Mouse (Mus musculus): ENCODE results near the gene Prrx2. TPM values are rescaled to one million over a fixed set of nuclear protein-coding genes. Genes with fewer than 3 reads are reported as not detected.

The Prrx2 gene
- total RNA-seq, 1 experiment from 2014 or later: 1.6 TPM

DNA sequence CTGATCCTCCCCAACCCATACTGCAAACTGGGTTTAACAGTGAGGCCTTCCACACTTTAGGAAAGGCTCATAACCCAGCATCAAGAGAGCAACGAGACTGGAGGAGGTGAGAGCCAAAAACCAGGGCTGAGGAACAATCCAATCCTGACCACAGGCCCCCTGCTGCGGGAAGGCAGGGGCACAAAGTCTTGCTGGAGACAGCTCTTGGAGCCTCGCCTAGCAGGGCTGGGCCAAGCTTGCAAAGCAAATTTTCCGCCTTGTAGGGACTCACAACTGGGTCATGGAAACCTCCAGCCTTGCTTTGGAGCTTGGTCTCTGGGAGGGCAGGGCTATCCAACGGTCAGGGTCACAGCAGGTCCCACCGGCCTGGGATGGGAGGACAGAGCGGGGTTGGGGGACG, 36.1 kb downstream of the Prrx2 start:
- DNase-seq: no peak

DNA sequence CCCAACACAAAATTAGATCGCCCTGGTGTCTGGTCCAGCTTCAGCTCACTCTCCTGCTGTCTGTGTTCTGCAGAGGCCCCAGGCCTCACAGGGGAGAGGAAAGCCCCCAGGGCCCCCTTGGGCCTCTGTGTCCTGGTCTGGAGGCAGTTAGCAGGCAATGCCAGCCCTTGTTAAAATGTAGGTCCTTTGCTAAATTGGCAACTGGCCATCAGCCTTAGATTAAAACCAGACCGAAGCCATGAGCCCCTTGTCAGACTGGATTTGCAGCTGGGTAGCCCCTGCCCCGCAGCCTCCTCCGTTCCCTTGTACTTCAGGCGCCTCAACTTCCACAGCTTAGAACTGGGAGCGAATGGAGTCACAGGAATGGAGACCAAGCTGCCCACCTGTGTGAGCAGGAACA, 37.9 kb downstream of the Prrx2 start:
- no peak for DNase-seq

DNA sequence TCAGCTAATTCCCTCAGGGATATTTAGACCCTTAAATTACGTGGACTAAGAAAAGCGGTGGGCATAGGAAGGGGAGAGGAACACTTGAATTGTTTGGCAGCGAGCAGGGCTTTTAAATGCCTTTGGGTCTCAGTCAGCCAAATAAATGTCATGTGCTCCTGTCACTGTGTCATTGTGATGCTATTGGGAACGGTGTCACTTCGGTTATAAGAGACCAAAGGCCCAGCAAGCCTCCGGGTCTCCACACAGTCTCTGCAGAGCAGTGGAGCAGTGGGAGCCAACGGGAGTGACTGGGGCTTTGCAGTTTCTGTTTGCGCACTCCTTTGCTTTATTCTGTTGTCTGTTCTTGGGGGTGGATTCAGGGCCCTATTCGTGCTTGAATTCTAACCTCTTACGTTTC, 39.7 kb downstream of the Prrx2 start:
- no peak for DNase-seq

DNA sequence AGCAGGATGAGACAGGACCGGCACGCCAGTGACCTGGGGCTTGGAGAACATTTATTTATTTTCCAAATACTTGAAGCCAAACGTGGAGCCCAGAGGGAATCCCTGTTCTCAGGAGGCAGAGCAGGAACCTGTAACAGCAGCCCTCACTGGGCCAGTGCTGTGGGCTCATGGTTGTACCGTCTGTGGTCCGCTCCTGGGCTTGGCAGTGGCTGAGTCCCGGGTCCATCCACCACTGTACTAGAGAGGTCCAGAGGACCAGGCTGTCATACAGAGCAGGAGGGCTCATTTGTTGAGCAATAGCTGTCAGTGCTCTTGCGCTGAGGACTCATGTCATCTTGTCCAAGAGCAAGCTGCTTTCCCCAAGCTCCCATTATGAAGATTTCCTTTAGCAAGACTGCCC, 40.3 kb downstream of the Prrx2 start:
- DNase-seq: no peak

DNA sequence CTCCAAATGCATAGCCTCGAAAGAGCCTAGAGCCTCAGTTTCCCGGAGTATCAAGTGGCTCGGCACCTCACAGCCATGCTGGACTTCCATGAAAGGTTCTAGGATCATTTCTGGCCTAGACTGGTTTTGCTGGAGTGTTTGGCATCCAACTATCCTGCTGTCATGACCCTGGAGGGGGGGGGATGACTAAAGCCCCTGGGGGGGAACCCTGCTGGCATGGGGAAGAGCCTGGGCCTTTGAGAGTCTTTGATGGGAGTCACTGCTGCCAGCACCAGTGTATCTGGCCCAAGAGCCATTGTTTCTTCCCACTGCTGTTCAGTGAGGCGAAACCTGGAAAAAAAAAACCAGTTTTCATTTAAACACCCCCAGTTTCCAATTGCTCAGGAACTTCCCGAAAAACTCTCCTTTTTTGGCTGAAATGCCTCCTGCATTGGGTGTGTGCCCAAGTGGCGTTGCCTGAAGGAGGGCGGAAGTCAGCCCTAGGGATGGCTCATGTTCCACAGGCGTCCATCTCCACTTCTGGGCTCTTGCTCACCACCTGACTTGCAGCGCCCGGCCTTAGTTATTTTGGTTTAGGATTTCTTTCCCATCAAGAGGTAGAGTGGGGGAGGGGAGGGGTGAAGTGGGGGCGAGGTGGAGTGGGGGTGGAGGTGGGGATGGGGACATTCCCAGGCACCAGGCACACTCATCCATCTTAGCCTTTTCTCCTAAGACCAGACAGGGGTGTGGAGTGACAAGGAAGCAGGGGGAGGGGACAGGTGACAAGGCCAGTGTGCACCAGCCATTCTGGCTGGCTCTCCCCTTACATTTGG, 41.1 kb downstream of the Prrx2 start:
- no peak for DNase-seq

DNA sequence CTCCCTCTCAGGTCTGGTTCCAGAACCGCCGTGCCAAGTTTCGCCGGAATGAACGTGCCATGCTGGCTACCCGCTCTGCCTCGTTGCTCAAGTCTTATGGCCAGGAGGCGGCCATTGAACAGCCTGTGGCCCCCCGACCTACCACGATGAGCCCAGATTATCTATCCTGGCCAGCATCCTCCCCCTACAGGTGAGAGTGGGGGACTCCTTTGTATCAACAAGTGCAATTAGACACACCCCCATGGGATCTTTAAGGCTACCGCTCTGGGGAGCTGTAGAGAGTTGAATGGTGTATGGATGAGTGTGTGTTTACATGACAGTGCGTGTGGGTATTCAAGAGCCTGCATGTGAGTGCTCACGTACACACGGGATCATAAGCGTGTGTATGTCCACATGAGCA, 44.7 kb downstream of the Prrx2 start:
- DNase-seq: no peak

DNA sequence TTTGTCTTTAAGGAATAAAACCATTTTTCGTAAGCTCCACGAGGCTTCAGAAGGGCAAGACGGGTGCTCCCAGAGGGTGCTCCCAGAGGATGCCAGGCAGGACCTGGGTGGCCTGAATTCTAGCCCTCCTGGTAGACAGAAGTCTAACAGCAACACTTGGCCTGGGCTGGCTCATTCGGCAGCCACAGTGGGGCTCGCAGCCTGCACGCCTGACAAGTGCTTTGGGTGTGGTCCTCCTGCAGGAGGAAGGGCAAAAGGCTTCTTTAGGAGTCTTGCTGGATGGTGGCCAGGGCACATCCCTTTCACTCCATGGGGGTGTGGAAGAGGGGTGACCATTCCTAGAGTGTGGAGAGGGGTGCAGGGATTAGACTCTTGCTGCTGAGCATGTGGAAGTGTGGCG, 46.4 kb downstream of the Prrx2 start:
- DNase-seq: no peak

DNA sequence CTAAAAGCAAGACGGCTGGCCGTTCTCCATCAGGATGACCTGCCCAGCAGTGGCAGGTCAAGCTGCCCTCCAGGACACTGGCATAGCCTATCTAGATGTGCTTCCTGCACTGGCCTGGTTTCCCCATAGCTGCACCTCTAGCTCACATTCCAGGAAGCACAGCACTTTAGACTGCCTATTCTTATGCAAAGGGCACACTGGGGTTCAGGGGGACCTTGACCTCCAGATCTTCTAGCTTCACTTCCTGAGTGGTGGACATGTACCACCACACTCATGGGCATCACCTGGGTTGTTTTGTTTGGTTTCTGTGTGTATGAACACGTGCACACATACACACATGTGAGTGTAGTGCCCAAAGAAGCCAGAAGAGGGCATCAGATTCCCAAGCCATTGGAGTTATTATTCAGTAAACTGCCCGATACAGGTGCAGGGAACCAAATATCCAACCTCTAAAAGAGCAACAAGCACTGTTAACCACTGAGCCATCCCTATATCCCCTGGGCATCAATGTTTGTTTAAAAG, 50.1 kb downstream of the Prrx2 start:
- no peak for DNase-seq

DNA sequence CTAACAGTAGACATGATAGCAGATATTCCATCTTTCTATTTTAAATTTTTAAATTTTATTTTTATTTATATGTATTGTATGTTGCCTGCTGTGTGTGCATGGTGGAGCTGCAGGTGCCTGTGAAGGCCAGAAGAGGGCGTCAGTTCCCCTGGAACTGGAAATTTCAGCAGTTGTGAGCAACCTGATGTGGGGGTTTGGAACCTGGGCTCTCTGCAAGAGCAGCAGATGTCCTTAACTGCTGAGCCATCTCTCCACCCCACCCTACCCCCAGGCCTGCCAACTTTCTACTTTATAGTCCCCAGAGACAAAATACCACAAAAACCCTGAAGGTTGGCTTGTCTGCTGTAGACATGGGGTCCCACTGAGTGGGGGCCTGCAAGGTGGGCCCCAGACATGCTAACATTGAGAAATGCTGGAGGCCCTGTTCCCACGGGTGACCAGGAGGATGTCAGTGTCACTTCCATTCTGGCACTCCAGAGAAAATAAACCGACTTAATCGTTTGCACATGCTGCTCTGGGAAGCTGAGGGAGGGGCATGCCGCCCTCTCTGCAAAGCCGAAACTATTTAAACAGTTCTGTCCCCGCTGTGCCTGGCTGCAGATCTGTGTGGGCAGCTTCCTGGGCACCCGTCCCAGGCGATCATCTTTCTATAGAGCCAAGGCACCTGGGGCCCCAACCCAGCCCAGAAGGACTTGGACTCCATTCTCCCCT, 50.8 kb downstream of the Prrx2 start:
- DNase-seq: no peak

DNA sequence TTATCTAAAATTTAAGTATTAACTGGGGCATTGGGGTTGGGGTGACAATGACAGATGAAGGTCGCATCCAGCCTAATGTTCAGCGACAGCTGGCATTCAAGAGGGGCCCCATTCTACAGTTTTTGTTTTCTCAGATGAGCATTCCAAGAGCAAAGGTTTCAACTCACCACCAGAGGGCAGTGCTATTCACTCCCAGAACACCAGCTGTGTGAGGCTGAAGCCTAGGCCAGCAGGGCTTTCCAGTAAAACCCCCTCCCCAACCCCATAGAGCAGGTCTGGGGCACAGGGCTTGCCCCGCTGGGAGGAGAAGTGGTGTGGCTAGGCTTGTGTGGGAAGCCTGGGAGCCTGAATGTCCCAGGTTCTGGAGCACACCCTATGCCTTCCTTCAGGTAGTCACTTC, 56.2 kb downstream of the Prrx2 start:
- peak; percentile 68 for DNase-seq

DNA sequence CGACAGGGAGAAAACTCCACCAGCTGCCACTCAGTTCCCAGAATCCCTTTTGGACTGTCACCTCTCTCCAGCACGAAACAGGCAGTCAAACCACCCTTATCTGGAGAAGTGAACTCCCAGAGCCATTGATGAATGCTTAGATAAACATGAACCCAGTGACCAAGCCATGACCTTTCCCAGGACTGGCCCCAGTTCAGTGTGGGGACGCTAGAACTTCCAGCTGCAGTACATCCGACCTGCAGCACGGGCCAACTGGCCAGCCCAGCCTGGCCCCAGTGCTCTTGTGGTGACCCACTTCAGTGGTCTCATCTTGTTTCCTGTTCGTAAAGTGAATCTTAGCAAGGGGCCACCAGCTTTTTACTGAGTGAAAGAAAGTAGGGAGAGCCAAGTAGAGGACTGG, 58.6 kb downstream of the Prrx2 start:
- peak; percentile 18 for DNase-seq

DNA sequence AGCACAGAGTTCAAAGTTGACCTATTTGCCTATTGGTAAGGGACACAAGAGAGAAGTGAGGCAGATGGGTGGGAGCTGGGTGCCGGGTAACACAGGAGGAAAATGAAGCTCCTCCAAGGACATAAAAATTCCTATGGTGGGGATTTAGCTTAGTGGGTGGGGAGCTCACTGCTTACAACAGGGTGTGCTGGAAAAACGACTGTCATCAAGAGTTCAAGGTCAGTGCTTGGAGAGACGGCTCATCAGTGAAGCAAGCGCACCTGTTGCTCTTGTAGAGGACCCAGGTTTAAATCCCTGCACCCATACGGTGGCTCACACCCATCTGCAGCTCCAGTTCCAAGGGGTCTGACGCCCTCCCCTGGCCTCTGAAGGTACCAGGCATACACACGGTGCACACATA, 59.2 kb downstream of the Prrx2 start:
- DNase-seq: no peak

DNA sequence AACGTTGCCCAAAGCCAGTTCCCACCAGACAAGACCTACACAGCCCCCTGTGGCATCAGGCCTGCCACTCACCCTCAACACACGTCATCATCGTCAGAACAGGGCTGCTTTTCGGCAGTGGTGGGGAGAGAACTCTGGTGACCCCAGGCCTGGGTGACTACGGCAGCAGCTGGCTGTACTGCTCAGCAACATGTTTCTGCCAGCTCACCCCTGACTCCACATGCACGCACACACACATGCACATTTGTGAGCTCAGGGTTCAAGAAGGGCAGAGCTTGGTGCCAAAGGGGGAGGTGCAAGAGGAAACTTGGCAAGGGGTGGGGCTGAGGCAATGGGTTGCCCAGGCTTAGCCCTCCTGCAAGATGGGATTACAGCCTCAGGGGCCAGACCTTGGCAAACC, 62.5 kb downstream of the Prrx2 start:
- peak; percentile 44 for DNase-seq

DNA sequence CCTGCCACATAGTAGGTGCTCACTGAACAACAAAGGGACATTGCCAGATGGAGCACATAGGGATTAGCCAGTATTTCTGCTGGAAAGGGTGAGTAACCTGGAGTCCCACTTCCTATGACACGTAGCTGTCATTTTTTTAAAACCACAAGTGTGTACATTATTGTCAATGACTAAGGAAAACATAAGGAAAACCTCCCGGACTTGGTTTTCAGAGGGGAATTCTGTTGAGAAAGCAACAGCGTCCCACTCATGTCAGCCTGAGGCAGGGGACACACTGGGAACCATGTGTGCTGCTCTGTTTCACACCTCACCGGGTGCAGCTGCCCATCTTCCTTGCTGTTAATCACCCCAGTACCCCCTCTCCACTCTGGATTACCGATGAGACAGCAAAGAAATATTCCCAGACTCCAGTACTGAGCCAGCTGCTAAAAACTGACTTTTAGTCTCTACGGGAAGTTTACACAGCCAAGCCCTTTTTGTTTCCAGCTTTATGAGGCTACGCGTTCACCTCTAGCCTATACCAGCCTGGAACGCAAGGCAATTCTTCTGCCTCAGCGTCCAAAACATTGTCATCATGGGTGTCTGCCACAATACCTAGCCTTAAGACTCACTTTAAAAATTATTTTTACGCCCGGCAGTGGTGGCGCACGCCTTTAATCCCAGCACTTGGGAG, 64.8 kb downstream of the Prrx2 start:
- no peak for DNase-seq

DNA sequence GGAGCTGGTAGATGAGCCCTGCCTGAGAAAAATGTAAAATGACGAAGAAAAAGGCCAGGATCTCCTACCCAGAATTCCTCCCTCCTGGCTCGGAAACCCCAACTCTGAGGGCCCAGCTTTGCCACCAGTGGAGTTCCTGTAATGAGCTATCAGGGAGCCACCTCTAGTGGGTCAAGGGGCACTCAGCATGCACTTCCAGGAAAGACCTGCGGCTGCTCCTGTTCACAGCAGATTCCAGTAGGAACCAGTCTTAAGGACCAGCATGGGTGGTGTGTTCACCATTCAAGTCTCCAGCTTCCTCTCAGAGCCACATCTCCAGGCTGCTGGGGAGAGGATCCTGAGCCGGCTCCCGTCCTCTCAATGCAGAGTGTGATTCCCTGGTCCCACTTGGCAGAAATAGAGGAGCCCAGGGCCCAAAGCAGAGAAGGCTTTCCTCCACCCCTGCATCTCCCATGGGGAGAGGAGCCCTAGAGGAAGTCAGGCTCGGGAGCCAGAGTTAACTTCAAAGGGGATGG, 66.9 kb downstream of the Prrx2 start:
- DNase-seq: peak; percentile 20

DNA sequence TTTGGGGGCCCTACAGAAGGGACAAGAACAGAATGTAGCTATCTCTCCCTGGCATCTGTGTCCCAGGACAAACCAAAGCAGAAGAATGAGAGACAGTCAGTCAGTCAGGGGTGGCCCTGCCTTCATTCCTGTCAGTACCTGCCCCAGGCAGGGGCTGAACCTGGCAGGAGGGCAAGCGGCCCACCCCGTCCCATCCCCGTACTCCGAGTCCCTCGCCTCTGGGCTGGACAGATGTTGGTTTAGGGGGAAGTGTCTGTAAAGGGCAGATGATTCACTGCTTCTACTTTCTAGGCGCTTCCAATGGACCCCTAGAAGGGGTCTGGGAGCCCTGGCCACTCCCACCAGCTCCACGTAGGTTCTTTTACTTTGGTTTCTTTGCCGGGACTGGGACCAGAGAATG, 67.5 kb downstream of the Prrx2 start:
- DNase-seq: no peak

DNA sequence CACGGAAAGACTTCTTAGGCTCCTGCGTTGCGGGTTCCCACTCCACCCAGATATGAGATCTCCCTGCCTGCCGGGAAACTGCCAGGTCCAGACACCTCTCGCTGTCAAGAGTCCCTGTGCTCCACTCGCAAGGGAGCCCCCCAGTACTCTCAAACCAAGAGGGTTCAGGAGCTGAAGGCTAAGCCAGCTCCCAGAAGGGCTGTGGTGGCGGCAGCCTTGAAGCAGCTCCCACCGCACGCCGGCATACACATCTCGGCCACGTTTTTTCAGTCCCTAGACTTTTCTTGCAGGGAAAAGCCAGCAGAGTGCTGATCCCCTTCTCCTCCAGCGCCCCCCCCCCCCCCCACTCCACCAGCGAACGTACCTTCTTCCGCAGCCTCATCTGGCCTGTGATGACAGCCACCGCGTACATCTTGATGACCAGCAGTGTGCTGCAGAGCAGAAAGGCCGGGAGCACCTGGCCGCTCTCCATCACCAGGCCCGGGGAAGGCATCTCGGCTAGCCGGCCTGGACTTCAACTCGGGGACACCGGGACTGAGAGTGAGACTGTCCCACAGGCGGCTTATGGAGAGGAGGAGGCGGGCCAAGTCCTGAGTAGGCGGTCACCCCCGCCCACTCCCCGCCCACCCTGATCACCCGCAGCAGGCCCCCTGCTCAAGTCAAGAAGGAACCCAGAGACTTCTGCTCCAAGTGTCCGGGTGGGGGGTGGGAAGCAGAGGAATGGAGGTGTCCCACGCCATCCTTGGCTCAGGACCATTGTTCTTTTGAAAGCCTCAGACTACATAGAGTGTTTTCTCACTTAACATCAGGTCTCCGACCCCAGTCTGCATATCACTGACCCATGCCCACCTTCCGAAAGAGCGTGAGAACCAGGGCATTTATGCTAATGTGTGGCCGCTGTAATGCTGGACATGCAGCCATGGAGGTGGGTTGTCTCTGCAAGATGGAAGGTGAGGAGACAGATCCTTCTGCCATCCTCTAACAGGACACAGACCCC, 68.3 kb downstream of the Prrx2 start:
- peak; percentile 30 for DNase-seq

DNA sequence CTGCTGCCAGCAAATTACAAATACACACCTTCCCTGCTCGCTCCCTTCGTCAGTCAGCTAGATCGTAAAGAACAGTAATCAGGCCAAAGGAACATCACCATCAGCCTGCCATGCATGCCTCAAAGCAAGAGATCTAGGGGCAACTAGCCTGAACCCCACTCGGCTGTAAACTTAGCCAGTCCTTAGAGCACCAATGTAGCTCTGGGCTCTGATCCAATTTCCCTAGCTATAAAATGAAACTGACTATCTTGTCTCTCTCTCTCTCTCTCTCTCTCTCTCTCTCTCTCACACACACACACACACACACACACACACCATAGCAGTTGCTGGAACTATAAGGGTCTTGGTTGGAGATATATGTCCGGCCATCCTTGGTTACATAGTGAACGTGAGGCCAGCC, 69.5 kb downstream of the Prrx2 start:
- no peak for DNase-seq

DNA sequence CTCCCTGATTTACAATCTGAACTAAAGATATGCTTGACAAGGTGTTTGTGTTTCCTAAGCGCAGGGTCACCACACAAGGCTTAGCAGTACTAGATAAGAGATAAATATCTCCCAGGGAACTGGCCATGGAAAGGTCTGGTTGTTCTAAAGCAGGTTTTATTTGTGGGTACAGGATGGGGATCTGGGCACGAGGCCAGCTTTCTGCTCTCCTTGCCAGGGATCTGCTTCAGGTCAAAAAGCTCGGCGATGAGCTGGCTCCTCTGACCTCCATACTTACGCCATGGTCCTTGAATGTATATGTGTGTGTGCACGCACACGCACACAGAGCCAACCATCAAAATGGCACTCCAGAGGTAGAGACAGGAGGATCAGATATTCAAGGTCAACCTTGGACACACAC, 70.2 kb downstream of the Prrx2 start:
- DNase-seq: peak; percentile 41

DNA sequence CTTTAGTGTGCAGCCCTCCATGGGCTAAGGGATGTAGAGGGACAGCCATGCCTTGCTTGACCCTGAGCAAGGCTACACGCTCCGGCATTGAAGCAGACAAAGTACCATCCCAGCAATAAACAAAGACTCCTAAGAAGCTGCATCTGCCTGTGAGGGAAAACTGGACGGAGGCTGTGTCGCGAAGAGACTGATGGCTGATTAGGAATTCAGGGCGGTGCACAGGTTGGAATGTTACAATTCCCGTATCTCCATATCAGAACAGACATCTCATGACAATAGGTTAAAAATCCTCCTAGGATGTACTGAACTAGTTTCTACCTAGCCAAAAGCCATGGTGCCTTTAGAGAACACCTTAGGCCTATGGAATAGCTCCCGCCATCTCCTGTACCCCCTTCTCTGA, 71.1 kb downstream of the Prrx2 start:
- no peak for DNase-seq

DNA sequence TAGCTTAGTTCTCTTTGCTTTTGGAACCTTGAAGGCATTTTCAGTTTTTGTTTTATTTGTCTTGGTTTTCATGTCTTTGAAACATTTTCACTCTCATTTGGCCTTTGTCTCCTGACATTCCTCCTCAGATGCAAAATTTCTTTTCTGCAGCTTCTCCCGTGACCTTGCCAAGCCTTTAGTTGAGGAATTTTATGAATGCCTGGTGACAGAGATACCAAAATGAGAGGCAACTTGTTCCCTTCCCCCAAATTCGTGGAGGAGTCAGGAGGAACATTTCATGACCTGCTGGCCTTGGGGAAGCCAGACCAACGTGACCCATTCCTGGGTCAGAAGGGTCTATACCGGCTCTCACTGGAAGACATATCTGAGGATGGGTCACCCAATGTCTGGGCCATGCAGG, 71.9 kb downstream of the Prrx2 start:
- no peak for DNase-seq
